Mouse (Mus musculus): ENCODE results near the gene Bcl11a. TPM values are rescaled to one million over a fixed set of nuclear protein-coding genes. Genes with fewer than 3 reads are reported as not detected.

The Bcl11a gene
- polyA plus RNA-seq (2016; fragmentation: Nextera tagmentation; extraction: Ambion mirVana) = 89.1 and 94.8 TPM in 2 replicates

GRCm38 (mm10) chr11:24077795-24078705 lies at the start of gene Bcl11a:
TSS of gene Bcl11a (plus strand) at chr11:24078056.
- peak within 1 kb of the TSS; percentile 90 for H3K4me2 ChIP-seq (replicated peaks)
- peak; percentile 76 for ATAC-seq (ENCODE audit: low FRiP score)

GRCm38 (mm10) chr11:24044025-24044424 lies 33.8 kb upstream of the Bcl11a start:
- H3K4me2 ChIP-seq (replicated peaks) = no peak overlapping the region
- no peak for ATAC-seq (ENCODE audit: low FRiP score)

More at GRCm38 (mm10) chr11:24077795-24078705, at the start of gene Bcl11a:
- H3K27ac ChIP-seq = peak within 1 kb of the TSS; percentile 98
- no peaks in the 10 kb centered on the region for H3K36me3 ChIP-seq
- no peaks in the 10 kb centered on the region for H3K9me3 ChIP-seq (replicated peaks)
- peak within 1 kb of the TSS; percentile 97 for H3K9ac ChIP-seq
- H3K4me1 ChIP-seq = peaks cover 19% of the 10 kb centered on the region
- H3K27me3 ChIP-seq = no peaks in the 10 kb centered on the region
- under 1% methylated on average over 41 of the region's 51 CpGs for WGBS
- H3K4me3 ChIP-seq = peak within 1 kb of the TSS; percentile 67

GRCm38 (mm10) chr11:24049226-24050031 lies 28.4 kb upstream of the Bcl11a start:
- Histone ChIP-seq H3K9me3 (replicated peaks) (no peaks in the 10 kb centered on the region), H3K27ac (peak overlapping the region; percentile 70), H3K36me3 (no peaks in the 10 kb centered on the region), H3K9ac (peak overlapping the region; percentile 69), H3K4me3 (peak overlapping the region; percentile 45), H3K27me3 (no peaks in the 10 kb centered on the region), H3K4me2 (replicated peaks) (peak overlapping the region; percentile 61), H3K4me1 (peaks cover 6% of the 10 kb centered on the region)
- ATAC-seq (ENCODE audit: low FRiP score) = peak; percentile 88
- 5% methylated on average over 28 of the region's 28 CpGs for WGBS

More at GRCm38 (mm10) chr11:24044025-24044424, 33.8 kb upstream of the Bcl11a start:
- Histone ChIP-seq H3K4me1 (no peaks in the 10 kb centered on the region), H3K27me3 (no peaks in the 10 kb centered on the region), H3K9me3 (replicated peaks) (no peaks in the 10 kb centered on the region), H3K9ac (no peak overlapping the region), H3K4me3 (no peak overlapping the region), H3K36me3 (no peaks in the 10 kb centered on the region), H3K27ac (no peak overlapping the region)
- 78% methylated on average over 6 of the region's 6 CpGs for WGBS

GRCm38 (mm10) chr11:24050032-24050757 lies 27.7 kb upstream of the Bcl11a start:
- Histone ChIP-seq H3K27ac (no peak overlapping the region), H3K9ac (peak overlapping the region; percentile 69; the same call in 1 of the 2 replicates), H3K4me2 (replicated peaks) (peak overlapping the region; percentile 61), H3K27me3 (no peaks in the 10 kb centered on the region), H3K36me3 (no peaks in the 10 kb centered on the region), H3K4me3 (no peak overlapping the region), H3K4me1 (peaks cover 6% of the 10 kb centered on the region), H3K9me3 (replicated peaks) (no peaks in the 10 kb centered on the region)
- ATAC-seq (ENCODE audit: low FRiP score) = no peak
- WGBS = 83% methylated on average over 11 of the region's 11 CpGs

- 64% methylated on average over 6 of the region's 6 CpGs for WGBS
- no peaks in the 10 kb centered on the region for H3K9me3 ChIP-seq (replicated peaks)
- H3K4me1 ChIP-seq = peaks cover 6% of the 10 kb centered on the region
- no peak overlapping the region for H3K9ac ChIP-seq
- H3K4me2 ChIP-seq (replicated peaks) = no peak overlapping the region
- no peak overlapping the region for H3K4me3 ChIP-seq
- H3K27me3 ChIP-seq = no peaks in the 10 kb centered on the region
- ATAC-seq (ENCODE audit: low FRiP score) = no peak
- H3K27ac ChIP-seq = no peak overlapping the region
- H3K36me3 ChIP-seq = no peaks in the 10 kb centered on the region
Measured at GRCm38 (mm10) chr11:24052882-24053281, 25.0 kb upstream of the Bcl11a start.

GRCm38 (mm10) chr11:24059137-24059536 lies 18.7 kb upstream of the Bcl11a start:
- Histone ChIP-seq H3K9me3 (replicated peaks) (no peaks in the 10 kb centered on the region), H3K9ac (no peak overlapping the region), H3K4me2 (replicated peaks) (no peak overlapping the region), H3K4me1 (peaks cover 25% of the 10 kb centered on the region), H3K36me3 (no peaks in the 10 kb centered on the region), H3K27me3 (no peaks in the 10 kb centered on the region), H3K4me3 (no peak overlapping the region), H3K27ac (no peak overlapping the region)
- ATAC-seq (ENCODE audit: low FRiP score) = no peak
- 0% methylated on average over 1 of the region's 1 CpGs for WGBS

GRCm38 (mm10) chr11:24060428-24060827 lies 17.4 kb upstream of the Bcl11a start:
- no peak overlapping the region for H3K9ac ChIP-seq
- WGBS = 5% methylated on average over 5 of the region's 5 CpGs
- H3K27me3 ChIP-seq = no peaks in the 10 kb centered on the region
- H3K9me3 ChIP-seq (replicated peaks) = no peaks in the 10 kb centered on the region
- peaks cover 25% of the 10 kb centered on the region for H3K4me1 ChIP-seq
- H3K36me3 ChIP-seq = no peaks in the 10 kb centered on the region
- H3K4me2 ChIP-seq (replicated peaks) = peak overlapping the region; percentile 50
- ATAC-seq (ENCODE audit: low FRiP score) = 0 out of 2 replicates have a peak, but pooled peaks have one; percentile 12
- H3K4me3 ChIP-seq = peak overlapping the region; percentile 25
- no peak overlapping the region for H3K27ac ChIP-seq

GRCm38 (mm10) chr11:24061819-24062218 lies 16.0 kb upstream of the Bcl11a start:
- peak overlapping the region; percentile 50 for H3K4me2 ChIP-seq (replicated peaks)
- ATAC-seq (ENCODE audit: low FRiP score) = peak; percentile 82
- H3K4me1 ChIP-seq = peaks cover 25% of the 10 kb centered on the region
- H3K27ac ChIP-seq = peak overlapping the region; percentile 67
- no peaks in the 10 kb centered on the region for H3K27me3 ChIP-seq
- no peak overlapping the region for H3K9ac ChIP-seq
- H3K4me3 ChIP-seq = peak overlapping the region; percentile 15
- no peaks in the 10 kb centered on the region for H3K9me3 ChIP-seq (replicated peaks)
- 0% methylated on average over 14 of the region's 14 CpGs for WGBS
- no peaks in the 10 kb centered on the region for H3K36me3 ChIP-seq

- Histone ChIP-seq H3K9ac (no peak overlapping the region), H3K27me3 (no peaks in the 10 kb centered on the region), H3K4me2 (replicated peaks) (no peak overlapping the region), H3K27ac (peak overlapping the region; percentile 67), H3K36me3 (no peaks in the 10 kb centered on the region), H3K4me1 (peaks cover 25% of the 10 kb centered on the region), H3K9me3 (replicated peaks) (no peaks in the 10 kb centered on the region), H3K4me3 (no peak overlapping the region)
- whole genome bisulfite sequencing = 23% methylated on average over 9 of the region's 9 CpGs
- ATAC-seq (ENCODE audit: low FRiP score) = peak; percentile 60
Measured at GRCm38 (mm10) chr11:24062495-24063096, 15.3 kb upstream of the Bcl11a start.

GRCm38 (mm10) chr11:24064221-24064620 lies 13.6 kb upstream of the Bcl11a start:
- no peaks in the 10 kb centered on the region for H3K36me3 ChIP-seq
- no peak for ATAC-seq (ENCODE audit: low FRiP score)
- H3K27ac ChIP-seq = 0 out of 2 replicates have a peak overlapping the region, but pooled peaks have one; percentile 4
- H3K4me3 ChIP-seq = no peak overlapping the region
- no peaks in the 10 kb centered on the region for H3K27me3 ChIP-seq
- H3K9me3 ChIP-seq (replicated peaks) = no peaks in the 10 kb centered on the region
- no peak overlapping the region for H3K9ac ChIP-seq
- H3K4me2 ChIP-seq (replicated peaks) = no peak overlapping the region
- 82% methylated on average over 6 of the region's 6 CpGs for WGBS
- peaks cover 23% of the 10 kb centered on the region for H3K4me1 ChIP-seq

- Histone ChIP-seq H3K27ac (no peak overlapping the region), H3K36me3 (no peaks in the 10 kb centered on the region), H3K4me1 (peaks cover 21% of the 10 kb centered on the region), H3K4me3 (no peak overlapping the region), H3K4me2 (replicated peaks) (no peak overlapping the region), H3K9ac (no peak overlapping the region), H3K27me3 (no peaks in the 10 kb centered on the region), H3K9me3 (replicated peaks) (no peaks in the 10 kb centered on the region)
- WGBS = 48% methylated on average over 4 of the region's 4 CpGs
- peak; percentile 41; the same call in 1 of the 2 replicates for ATAC-seq (ENCODE audit: low FRiP score)
Measured at GRCm38 (mm10) chr11:24065313-24065712, 12.5 kb upstream of the Bcl11a start.
